Mouse (Mus musculus) CD4-positive, CD25-positive, alpha-beta regulatory T cell, adult 9 weeks (primary cell): ENCODE results near the gene Gm43738. TPM values are rescaled to one million over a fixed set of nuclear protein-coding genes. Genes with fewer than 3 reads are reported as not detected.

ENCODE experiments used
- polyA plus RNA-seq: library from polyadenylated mRNA; unstranded; fragments of 100-300 nt; shearing (Covaris generic); gene quantifications from one replicate; pipeline ENCODE4 v1.2.1, GENCODE M21; 2017

The Gm43738 gene
- not detected for polyA plus RNA-seq

DNA sequence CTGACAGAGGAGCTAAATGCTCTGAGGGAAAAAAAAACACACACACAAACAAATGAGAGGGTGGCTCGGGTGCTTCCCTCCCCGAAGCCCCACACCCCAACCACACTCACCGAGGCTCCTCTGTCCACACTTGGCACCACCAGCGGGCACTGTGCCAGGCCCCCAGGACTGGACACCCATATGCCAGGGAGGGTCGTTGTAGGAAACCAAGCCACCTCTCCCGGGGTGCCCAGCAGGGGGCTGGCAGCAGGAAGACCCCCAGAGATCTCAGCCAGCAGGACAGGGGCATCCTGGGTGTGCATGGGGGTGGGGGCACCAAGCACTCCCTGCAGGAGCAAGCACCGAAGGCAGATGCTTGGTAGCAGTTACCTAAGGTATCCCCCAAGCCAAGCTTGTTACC lies at the start of gene Gm43738:
Gene Gm43738, minus strand, starts transcription at position 289 of the 400 bp plus-strand sequence.

DNA sequence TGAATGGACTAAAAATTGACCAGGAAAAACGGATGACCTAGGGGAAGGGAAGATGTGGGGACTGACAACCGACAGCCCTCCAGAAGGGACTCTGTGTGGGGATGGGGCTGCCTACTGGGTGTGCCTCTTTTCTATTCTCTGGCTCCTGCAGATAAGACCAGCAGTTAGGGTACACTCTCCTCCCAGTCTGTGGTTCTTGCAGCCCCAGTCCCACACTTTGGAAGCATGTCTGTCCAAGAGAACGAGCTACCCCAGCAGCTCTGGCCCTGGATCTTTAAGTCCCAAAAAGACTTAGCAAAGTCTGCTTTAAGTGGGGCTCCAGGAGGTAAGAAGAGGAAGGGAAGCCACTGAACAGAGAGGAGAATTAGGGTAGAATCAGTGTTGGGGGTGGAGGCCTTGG lies 35.1 kb upstream of the Gm43738 start, which contains the start of gene Pklr:
Gene Pklr, plus strand, starts transcription at position 185 of the 400 bp plus-strand sequence.

DNA sequence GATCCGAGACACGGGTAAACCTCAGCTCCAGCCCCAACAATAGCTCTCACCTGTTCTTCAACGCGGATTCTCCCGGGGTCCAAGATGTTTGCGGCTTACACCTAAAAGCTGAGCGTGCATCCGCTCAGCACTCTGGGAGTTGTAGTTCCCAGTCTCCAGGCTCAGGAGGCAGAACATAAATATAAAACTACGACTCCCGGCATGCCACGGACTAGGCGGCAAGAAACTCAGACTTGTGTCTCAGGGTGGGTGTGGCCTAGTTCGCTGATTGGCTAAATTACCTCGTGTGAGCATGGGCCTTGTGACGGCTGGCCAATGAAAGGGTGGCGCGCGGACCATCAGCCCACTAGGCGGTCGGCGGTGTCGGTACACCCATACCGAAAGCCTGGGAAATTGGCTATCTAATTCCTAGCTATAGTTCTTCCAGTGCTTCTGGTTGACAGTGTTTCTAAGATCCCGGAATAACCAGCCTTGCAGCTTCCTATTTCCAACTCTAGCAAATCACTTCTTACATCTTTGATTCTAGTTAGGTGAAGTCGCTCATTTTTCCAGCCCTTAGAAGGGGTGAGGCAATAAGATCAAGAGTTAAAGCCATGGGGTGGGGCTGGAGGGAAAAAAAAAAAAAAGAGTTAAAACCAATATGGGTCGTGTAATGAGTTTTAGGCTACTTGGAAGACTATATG lies 1.1 kb upstream of the Gm43738 start, which contains the start of gene Fdps:
Gene Fdps, minus strand, starts transcription at position 148 of the 683 bp plus-strand sequence.

DNA sequence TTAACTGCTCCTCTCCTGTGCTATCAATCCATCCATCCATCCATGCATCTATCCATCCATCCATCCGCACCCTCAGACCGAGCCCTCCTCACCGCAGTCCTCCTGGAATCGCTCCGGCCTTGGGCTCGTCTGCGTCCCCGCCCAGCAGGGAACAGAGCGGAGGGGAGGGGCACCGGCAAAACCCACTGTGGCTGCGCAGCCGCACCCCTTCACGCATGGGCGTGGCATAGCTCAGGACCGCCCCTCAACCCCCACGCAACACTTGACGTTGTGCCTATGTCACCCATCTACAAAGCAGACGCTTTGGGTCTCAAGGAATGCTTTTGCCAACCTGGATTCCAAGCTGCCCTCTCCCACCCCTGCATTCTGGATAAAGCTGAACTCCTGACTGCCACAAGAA lies 7.7 kb downstream of the Gm43738 start, which contains the start of gene Rusc1:
Gene Rusc1, minus strand, starts transcription at position 137 of the 400 bp plus-strand sequence.

Other genes with a start within 250 kb of the Gm43738 start
- 35.0 TPM for gene Msto1, start 187.1 kb downstream of the Gm43738 start, polyA plus RNA-seq
- gene Ash1l, start 150.5 kb downstream of the Gm43738 start, polyA plus RNA-seq = 35.1 TPM
- gene Dap3, start 149.9 kb downstream of the Gm43738 start, polyA plus RNA-seq = 174 TPM
- 55.7 TPM for gene Rusc1, start 7.8 kb downstream of the Gm43738 start, polyA plus RNA-seq
- gene Fdps, start 860 bp upstream of the Gm43738 start, polyA plus RNA-seq = 114 TPM
- not detected for gene Pklr, start 35.0 kb upstream of the Gm43738 start, polyA plus RNA-seq
- 1.4 TPM for gene Hcn3, start 59.1 kb upstream of the Gm43738 start, polyA plus RNA-seq
- 24.5 TPM for gene Clk2, start 63.7 kb upstream of the Gm43738 start, polyA plus RNA-seq
- 319 TPM for gene Scamp3, start 76.4 kb upstream of the Gm43738 start, polyA plus RNA-seq
- 240 TPM for gene Fam189b, start 82.0 kb upstream of the Gm43738 start, polyA plus RNA-seq
- gene Gba, start 101.8 kb upstream of the Gm43738 start, polyA plus RNA-seq = 144 TPM
- gene Thbs3, start 114.1 kb upstream of the Gm43738 start, polyA plus RNA-seq = 2.3 TPM
- gene Mtx1, start 126.0 kb upstream of the Gm43738 start, polyA plus RNA-seq = 151 TPM
- gene Muc1, start 128.0 kb upstream of the Gm43738 start, polyA plus RNA-seq = 0.79 TPM
- gene Krtcap2, start 144.9 kb upstream of the Gm43738 start, polyA plus RNA-seq = 281 TPM
- 4.5 TPM for gene Trim46, start 145.2 kb upstream of the Gm43738 start, polyA plus RNA-seq
- gene Dpm3, start 158.3 kb upstream of the Gm43738 start, polyA plus RNA-seq = 132 TPM
- 288 TPM for gene Slc50a1, start 169.5 kb upstream of the Gm43738 start, polyA plus RNA-seq
- not detected for gene Efna1, start 180.0 kb upstream of the Gm43738 start, polyA plus RNA-seq
- not detected for gene Efna3, start 221.9 kb upstream of the Gm43738 start, polyA plus RNA-seq
- gene Efna4, start 236.9 kb upstream of the Gm43738 start, polyA plus RNA-seq = 0.46 TPM
- 7.2 TPM for gene Adam15, start 248.9 kb upstream of the Gm43738 start, polyA plus RNA-seq